Mouse (Mus musculus) left cerebral cortex, adult 2 months (tissue): ENCODE measurements around the gene Sars. TPM values are rescaled to one million over a fixed set of nuclear protein-coding genes. Genes with fewer than 3 reads are reported as not detected.

Experiments used
- DNase-seq, 2 experiments: peaks; one replicate each; pipeline ENCODE4 v3.0.0; 2021 to 2022; ENCODE audit warnings: low spot score in 2 of 2, mixed read lengths in 1 of 2; ENCODE audit errors: extremely low spot score in 1 of 2
- H3K27ac ChIP-seq: fragments of 200-600 bp; 2 replicates; pipeline ENCODE4 v1.8.1; 2022
- H3K4me3 ChIP-seq: fragments of 200-600 bp; 2 replicates; pipeline ENCODE4 v1.8.1; 2022
- CTCF ChIP-seq: fragments of 200-600 bp; IDR thresholded peaks from 2 replicates; pipeline ENCODE4 v1.8.1; 2022; ENCODE audit warnings: antibody characterized with exemption, mild to moderate bottlenecking, moderate library complexity
- intact Hi-C: fragments of 180-260 bp; cut with DNase I; formaldehyde crosslinking; loops from one replicate; pipeline ENCODE4 v1.15.1; 2025
- total RNA-seq, 2 experiments: library from RNA; stranded (reverse); gene quantifications; 2 replicates each; pipeline ENCODE4 v1.2.3; 2021

Sars gene
- total RNA-seq, 2 experiments from 2014 or later = 216 to 222 TPM

DNA sequence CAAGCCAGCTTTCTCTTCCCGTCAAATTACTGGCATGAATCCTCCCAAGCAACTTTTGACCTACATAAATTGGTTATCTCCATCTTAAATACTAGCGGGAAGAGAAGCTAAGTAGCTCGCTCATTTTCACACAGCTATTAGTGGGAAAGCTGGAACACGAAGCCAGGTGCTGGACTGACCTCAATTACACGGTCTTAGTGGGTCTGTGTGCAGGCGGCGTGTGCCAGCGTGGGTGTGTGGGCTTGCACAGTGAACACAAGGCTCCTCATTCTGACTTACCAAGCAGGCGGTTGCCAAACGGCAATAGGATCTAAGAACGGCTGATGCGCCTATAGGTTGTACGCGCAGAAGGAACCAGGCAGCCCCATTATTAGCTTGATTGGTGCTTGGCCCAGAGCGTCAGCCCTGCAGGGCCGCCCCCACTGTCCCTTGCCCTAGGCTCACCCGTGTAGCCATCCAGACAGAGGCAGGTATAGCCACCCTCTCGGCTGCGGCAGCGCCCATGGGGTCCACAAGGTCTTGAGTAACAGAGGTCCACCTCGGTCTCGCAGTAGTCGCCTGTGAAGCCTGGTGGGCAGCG lies 38.6 kb downstream of the Sars start:
- Histone ChIP-seq H3K27ac (peak overlapping the region; percentile 71), H3K4me3 (no peak overlapping the region)
- intact Hi-C loops = no loop called here
- DNase-seq = no peak
- no peak for TF ChIP-seq CTCF

GRCm38 (mm10) chr3:108405536-108406305 lies 39.3 kb downstream of the Sars start:
- peak; percentile 57 to 59 for DNase-seq
- no peak overlapping the region for H3K4me3 ChIP-seq
- peak overlapping the region; percentile 71 for H3K27ac ChIP-seq
- intact Hi-C loops = no loop called here
- TF ChIP-seq CTCF = no peak

- H3K27ac ChIP-seq = no peak overlapping the region
- intact Hi-C loops = loop anchor here (2.0 kb wide), 1 partner anchor 30 kb away; no protein-coding TSS in a partner anchor
- DNase-seq = no peak
- no peak overlapping the region for H3K4me3 ChIP-seq
- no peak for TF ChIP-seq CTCF
These were observed 42.5 kb downstream of the Sars start for GRCm38 (mm10) chr3:108402528-108402920.

GRCm38 (mm10) chr3:108401692-108402527 lies 43.1 kb downstream of the Sars start:
- peak; percentile 77 for DNase-seq
- intact Hi-C loops = loop anchor here (2.0 kb wide), 3 partner anchors 31 to 161 kb away; partner anchors contain the start of genes Sars and Tmem167b
- TF ChIP-seq CTCF = peak; percentile 86
- no peak overlapping the region for H3K4me3 ChIP-seq
- peak overlapping the region; percentile 40; the same call in 1 of the 2 replicates for H3K27ac ChIP-seq

- intact Hi-C loops = loop anchor here (2.0 kb wide), 2 partner anchors 44 to 162 kb away; partner anchors contain the start of genes Sars and Tmem167b
- TF ChIP-seq CTCF = no peak
- H3K4me3 ChIP-seq = no peak overlapping the region
- DNase-seq = no peak
- H3K27ac ChIP-seq = no peak overlapping the region
These were observed 44.6 kb downstream of the Sars start for GRCm38 (mm10) chr3:108400442-108400841.

DNA sequence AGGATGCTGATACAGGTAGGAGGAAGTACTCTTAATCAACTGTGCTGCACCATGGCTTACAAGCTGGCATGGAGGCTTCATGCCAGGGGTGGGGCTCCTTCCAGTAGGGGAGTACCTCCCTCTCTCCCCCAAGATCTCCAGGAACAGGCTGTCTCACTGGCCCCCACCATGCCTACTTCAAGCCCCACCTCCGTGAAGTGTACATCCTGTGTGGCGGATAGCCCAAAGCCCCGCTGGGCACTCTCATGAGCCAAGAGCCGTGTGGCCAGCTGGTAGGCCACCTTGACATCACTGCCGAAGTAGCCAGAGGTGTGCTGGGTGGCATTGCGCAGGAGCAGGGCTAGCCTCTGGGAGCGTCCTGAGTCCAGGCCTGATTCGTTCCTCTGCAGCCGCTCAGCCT lies 46.7 kb downstream of the Sars start:
- no peak overlapping the region for H3K27ac ChIP-seq
- intact Hi-C loops = no loop called here
- H3K4me3 ChIP-seq = no peak overlapping the region
- no peak for TF ChIP-seq CTCF
- peak in 1 of 2 experiments; percentile 11 for DNase-seq

DNA sequence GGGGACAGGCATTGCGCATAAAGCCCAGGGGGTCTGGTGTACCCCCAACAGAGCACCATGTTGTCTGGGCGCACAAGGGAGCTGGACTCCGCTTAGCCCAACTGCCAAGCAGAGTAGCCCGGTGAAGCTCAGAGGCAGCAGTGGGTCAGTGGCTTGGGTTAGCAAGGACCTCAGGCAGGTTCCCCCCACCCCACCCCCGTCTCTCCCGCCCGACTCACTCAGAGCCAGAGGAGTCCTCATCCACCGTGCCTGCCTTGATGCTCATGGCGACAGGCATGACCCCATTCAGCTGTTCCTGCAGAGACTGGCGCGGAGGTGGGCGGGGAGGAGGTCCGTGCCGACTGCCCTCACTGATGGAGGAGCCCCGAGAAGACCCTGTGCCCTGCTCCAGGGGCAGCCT lies 52.2 kb downstream of the Sars start:
- intact Hi-C loops = no loop called here
- Histone ChIP-seq H3K4me3 (no peak overlapping the region), H3K27ac (no peak overlapping the region)
- TF ChIP-seq CTCF = no peak
- no peak for DNase-seq

- DNase-seq = no peak
- TF ChIP-seq CTCF = no peak
- H3K27ac ChIP-seq = no peak overlapping the region
- H3K4me3 ChIP-seq = no peak overlapping the region
- intact Hi-C loops = no loop called here
These were observed 52.7 kb downstream of the Sars start for GRCm38 (mm10) chr3:108392299-108392698.

DNA sequence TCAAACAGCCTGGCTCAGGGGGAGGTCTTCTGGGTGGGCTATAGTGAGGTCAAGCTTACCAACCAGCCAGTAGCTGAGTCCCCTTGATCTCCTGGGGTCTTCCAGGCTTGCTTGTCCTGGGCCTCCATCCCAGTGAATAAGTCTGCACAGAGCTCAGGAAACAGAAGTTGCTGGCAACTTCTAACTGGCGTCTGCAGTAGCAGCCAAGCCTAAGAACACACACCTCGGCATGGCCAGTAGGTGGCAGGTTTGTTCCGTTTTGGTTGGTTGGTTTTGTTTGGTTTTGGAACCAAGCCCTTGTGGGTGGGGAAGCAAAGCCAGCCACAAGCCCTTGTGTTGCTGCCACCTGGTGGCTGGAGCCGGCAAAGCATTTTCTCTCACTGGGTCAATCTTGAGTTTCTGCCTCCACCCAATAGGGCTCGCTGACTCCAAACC lies 55.9 kb downstream of the Sars start:
- DNase-seq = peak; percentile 93 to 98
- TF ChIP-seq CTCF = peak; percentile 99
- Histone ChIP-seq H3K27ac (peak overlapping the region; percentile 58), H3K4me3 (no peak overlapping the region)
- intact Hi-C loops = loop anchor here (1.0 to 5.0 kb wide), 2 partner anchors 106 to 222 kb away; no protein-coding TSS in a partner anchor

GRCm38 (mm10) chr3:108386186-108386585 lies 58.8 kb downstream of the Sars start:
- no peak for TF ChIP-seq CTCF
- DNase-seq = peak; percentile 53 to 76
- intact Hi-C loops = loop anchor here (5.0 kb wide), 1 partner anchor 219 kb away; no protein-coding TSS in a partner anchor
- Histone ChIP-seq H3K27ac (peak overlapping the region; percentile 83), H3K4me3 (no peak overlapping the region)

GRCm38 (mm10) chr3:108384425-108384824 lies 60.6 kb downstream of the Sars start:
- TF ChIP-seq CTCF = no peak
- H3K27ac ChIP-seq = peak overlapping the region; percentile 82
- DNase-seq = no peak
- H3K4me3 ChIP-seq = peak overlapping the region; percentile 65
- intact Hi-C loops = loop anchor here (5.0 kb wide), 1 partner anchor 87 kb away; no protein-coding TSS in a partner anchor
